Mouse (Mus musculus) lung, adult 2 months (tissue): ENCODE measurements at regions not wholly inside any gene's neighbourhood (a gene's known extent, or its start where the extent isn't known, plus 50 kb on each side); places are given as distances from the start of the nearest gene placed in this dataset.

Experiments used
- CTCF ChIP-seq: fragments of 200-500 bp; IDR thresholded peaks from 2 replicates; pipeline ENCODE4 v1.5.1; 2011; ENCODE audit warnings: mild to moderate bottlenecking, low read length, control low read depth; ENCODE audit not compliant: insufficient read depth
- POLR2A ChIP-seq: fragments of 200-500 bp; IDR thresholded peaks from 2 replicates; pipeline ENCODE4 v1.6.1; 2011; ENCODE audit warnings: low read depth, mild to moderate bottlenecking, control low read depth, low read length, borderline replicate concordance; ENCODE audit errors: extremely low read depth

DNA sequence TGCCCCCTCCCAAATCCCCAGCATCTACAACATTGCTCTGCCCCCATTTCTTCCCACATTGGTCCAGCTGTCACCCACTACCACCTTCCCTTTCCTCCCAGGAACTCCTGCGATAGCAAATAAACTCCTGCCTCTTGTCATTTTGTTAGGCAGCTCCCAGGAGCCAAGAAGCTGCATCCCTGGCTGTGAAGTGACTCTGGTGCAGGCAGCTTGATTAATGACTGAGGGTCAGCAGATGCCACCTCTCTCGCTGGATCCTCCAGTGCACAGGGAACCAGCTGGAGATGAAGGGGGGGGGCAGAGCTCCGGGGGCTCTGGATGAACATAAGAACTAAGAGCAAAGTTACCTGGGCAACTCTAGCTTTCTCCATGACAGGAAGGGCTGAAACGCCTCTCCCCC is 235.2 kb downstream of the Gm45692 start:
- TF ChIP-seq CTCF = no peak
- TF ChIP-seq POLR2A = no peak
